Mouse (Mus musculus) kidney, embryonic 16.5 days (tissue): ENCODE measurements around the gene Adarb1. TPM values are rescaled to one million over a fixed set of nuclear protein-coding genes. Genes with fewer than 3 reads are reported as not detected.
A peak's percentile ranks its signal among the peaks of the same experiment; 100 is the strongest.

Source experiments
- ATAC-seq: fragments of 200-750 bp; cut with Nextera tagmentation; 2 replicates; pipeline ENCODE4 v1.8.0; 2017; ENCODE audit warnings: moderate TSS enrichment; ENCODE audit not compliant: low FRiP score, low TSS enrichment
- H3K27ac ChIP-seq: fragments of 300-500 bp; sonication (generic); 2 replicates; pipeline ENCODE4 v1.5.1; 2014; ENCODE audit warnings: low read length
- H3K27me3 ChIP-seq: fragments of 300-500 bp; sonication (generic); 2 replicates; pipeline ENCODE4 v1.6.1; 2014; ENCODE audit warnings: low read length, control low read depth, mixed read lengths; ENCODE audit not compliant: insufficient read depth
- H3K36me3 ChIP-seq: fragments of 300-500 bp; sonication (generic); 2 replicates; pipeline ENCODE4 v1.6.1; 2014; ENCODE audit warnings: low read length, control low read depth, mixed read lengths; ENCODE audit not compliant: insufficient read depth
- H3K4me1 ChIP-seq: fragments of 300-500 bp; sonication (generic); 2 replicates; pipeline ENCODE4 v1.6.1; 2014; ENCODE audit warnings: low read length, control low read depth, mixed read lengths; ENCODE audit not compliant: insufficient read depth
- H3K4me2 ChIP-seq: fragments of 300-500 bp; sonication (generic); replicated peaks from 2 replicates; pipeline ENCODE4 v1.6.1; 2014; ENCODE audit warnings: low read depth, low read length
- H3K4me3 ChIP-seq: fragments of 300-500 bp; sonication (generic); 2 replicates; pipeline ENCODE4 v1.5.1; 2014; ENCODE audit warnings: mild to moderate bottlenecking, low read length
- H3K9ac ChIP-seq: fragments of 300-500 bp; sonication (generic); replicated peaks from 2 replicates; pipeline ENCODE4 v1.6.1; 2014; ENCODE audit warnings: low read length
- H3K9me3 ChIP-seq: fragments of 300-500 bp; sonication (generic); 2 replicates; pipeline ENCODE4 v1.6.1; 2016; ENCODE audit warnings: low read length, control low read depth
- WGBS: fragments of 180-500 bp; shearing (Covaris S2); extraction: QIAGEN DNeasy Blood & Tissue Kit; methylation state at CpG from one replicate; pipeline ENCODE4 v1.1.7; 2014; 5-methylcytosine and 5-hydroxymethylcytosine counted together
- polyA plus RNA-seq: library from polyadenylated mRNA; unstranded; fragments of >200 nt; fragmentation: Nextera tagmentation; extraction: Ambion mirVana; gene quantifications from 2 replicates; pipeline ENCODE4 v1.2.1, GENCODE M21; 2015

Adarb1 gene
- polyA plus RNA-seq, 1 experiment from 2014 or later: 7.9 TPM

DNA sequence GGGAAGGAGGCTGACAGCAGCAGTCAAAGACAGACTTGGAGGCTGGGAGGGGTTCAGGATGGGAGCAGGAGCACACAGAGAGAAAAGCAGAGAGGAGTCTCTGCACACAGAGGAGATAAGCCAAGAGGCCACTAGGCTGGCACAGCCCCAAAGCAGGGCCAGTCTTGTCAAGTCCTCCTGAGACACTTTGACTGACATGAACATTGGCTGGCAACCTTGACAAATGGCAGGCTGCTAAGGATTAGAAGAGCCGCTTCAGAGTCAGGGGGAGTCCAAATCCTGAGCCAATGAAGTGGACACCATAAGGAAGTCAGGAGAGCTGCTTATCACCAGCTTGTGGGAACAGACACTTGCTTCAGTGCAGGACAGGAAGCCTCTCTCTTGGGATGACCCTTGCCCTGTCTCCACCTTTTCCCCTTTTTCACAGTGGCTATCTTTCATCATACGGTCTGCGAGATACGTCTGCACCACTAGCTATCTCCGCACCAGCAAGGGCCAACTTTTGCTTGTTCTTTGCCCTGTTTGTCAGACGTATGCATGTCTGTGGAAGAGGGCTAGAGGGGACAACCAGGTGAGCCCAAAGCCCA, 20.9 kb downstream of the Adarb1 start:
- Histone ChIP-seq H3K4me1 (no peaks in the 10 kb centered on the region), H3K4me2 (no peak overlapping the region), H3K27ac (no peak overlapping the region), H3K9ac (no peak overlapping the region), H3K27me3 (no peaks in the 10 kb centered on the region), H3K9me3 (no peaks in the 10 kb centered on the region), H3K36me3 (no peaks in the 10 kb centered on the region), H3K4me3 (no peak overlapping the region)
- 76% methylated on average over 6 of the region's 6 CpGs for WGBS
- no peak for ATAC-seq

GRCm38 (mm10) chr10:77396015-77396414, 22.1 kb downstream of the Adarb1 start:
- Histone ChIP-seq H3K27ac (no peak overlapping the region), H3K9me3 (no peaks in the 10 kb centered on the region), H3K4me3 (no peak overlapping the region), H3K4me2 (no peak overlapping the region), H3K9ac (no peak overlapping the region), H3K27me3 (no peaks in the 10 kb centered on the region), H3K4me1 (no peaks in the 10 kb centered on the region), H3K36me3 (no peaks in the 10 kb centered on the region)
- no peak for ATAC-seq
- 83% methylated on average over 1 of the region's 1 CpGs for WGBS

- 93% methylated on average over 6 of the region's 6 CpGs for WGBS
These were observed 27.0 kb downstream of the Adarb1 start for GRCm38 (mm10) chr10:77391072-77391471.

DNA sequence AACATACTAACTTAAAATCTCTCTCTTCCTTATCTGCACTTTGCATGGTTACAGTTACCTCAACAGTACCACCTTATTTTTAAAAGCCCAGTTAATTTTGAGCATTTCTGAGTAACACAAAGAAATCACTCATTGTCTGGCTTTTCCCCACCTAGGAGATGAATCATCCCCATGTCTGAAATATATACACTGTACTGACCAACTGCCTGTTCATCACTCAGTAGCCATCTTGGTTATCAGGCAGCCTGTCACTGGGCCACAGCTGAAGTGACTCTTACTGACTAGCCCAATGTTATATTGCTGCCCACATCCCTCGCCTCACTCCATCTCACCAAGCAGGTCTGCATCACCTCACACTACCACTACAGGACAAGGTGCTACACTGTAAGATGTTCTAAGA, 30.5 kb downstream of the Adarb1 start:
- no peak overlapping the region for H3K4me2 ChIP-seq
- H3K36me3 ChIP-seq: no peaks in the 10 kb centered on the region
- no peaks in the 10 kb centered on the region for H3K4me1 ChIP-seq
- 91% methylated on average over 1 of the region's 1 CpGs for WGBS
- ATAC-seq: no peak
- H3K27ac ChIP-seq: no peak overlapping the region
- no peaks in the 10 kb centered on the region for H3K9me3 ChIP-seq
- H3K4me3 ChIP-seq: no peak overlapping the region
- H3K9ac ChIP-seq: no peak overlapping the region
- H3K27me3 ChIP-seq: no peaks in the 10 kb centered on the region

More at GRCm38 (mm10) chr10:77391072-77391471, 27.0 kb downstream of the Adarb1 start:
- Histone ChIP-seq H3K9ac (no peak overlapping the region), H3K36me3 (no peaks in the 10 kb centered on the region), H3K4me2 (no peak overlapping the region), H3K4me1 (no peaks in the 10 kb centered on the region), H3K9me3 (no peaks in the 10 kb centered on the region), H3K4me3 (no peak overlapping the region), H3K27ac (no peak overlapping the region), H3K27me3 (no peaks in the 10 kb centered on the region)
- ATAC-seq: no peak

DNA sequence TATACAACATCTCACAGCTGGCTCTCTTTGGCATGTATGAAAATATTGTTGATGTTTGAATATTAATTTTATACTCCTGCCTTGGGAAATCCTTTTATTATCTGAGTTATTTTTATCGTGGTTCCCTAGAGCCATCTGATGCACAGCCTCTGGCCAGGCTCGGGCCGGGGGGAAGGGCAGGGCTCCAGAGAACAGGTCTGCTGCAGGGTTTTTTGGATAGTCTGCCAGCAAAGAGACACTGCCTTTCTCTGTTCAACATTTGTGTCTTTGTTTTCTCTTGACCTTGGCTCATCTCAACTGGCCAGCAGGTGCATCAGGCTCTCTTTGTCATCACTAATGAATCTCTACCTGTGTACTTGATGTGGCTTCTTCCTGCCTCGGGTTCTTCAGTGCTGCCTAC, 32.3 kb downstream of the Adarb1 start:
- no peaks in the 10 kb centered on the region for H3K27me3 ChIP-seq
- H3K27ac ChIP-seq: no peak overlapping the region
- no peak for ATAC-seq
- H3K36me3 ChIP-seq: no peaks in the 10 kb centered on the region
- H3K4me1 ChIP-seq: no peaks in the 10 kb centered on the region
- WGBS: 79% methylated on average over 4 of the region's 4 CpGs
- no peak overlapping the region for H3K4me3 ChIP-seq
- H3K9ac ChIP-seq: no peak overlapping the region
- no peaks in the 10 kb centered on the region for H3K9me3 ChIP-seq
- H3K4me2 ChIP-seq: no peak overlapping the region

- Histone ChIP-seq H3K36me3 (no peaks in the 10 kb centered on the region), H3K27ac (no peak overlapping the region), H3K4me1 (no peaks in the 10 kb centered on the region), H3K4me3 (no peak overlapping the region), H3K4me2 (no peak overlapping the region), H3K27me3 (no peaks in the 10 kb centered on the region), H3K9ac (no peak overlapping the region), H3K9me3 (no peaks in the 10 kb centered on the region)
- WGBS: 88% methylated on average over 8 of the region's 8 CpGs
- ATAC-seq: no peak
These were observed 35.0 kb downstream of the Adarb1 start for GRCm38 (mm10) chr10:77383045-77383444.

- Histone ChIP-seq H3K27me3 (no peaks in the 10 kb centered on the region), H3K27ac (peak overlapping the region; percentile 15; the same call in 1 of the 2 replicates), H3K4me1 (no peaks in the 10 kb centered on the region), H3K9me3 (no peaks in the 10 kb centered on the region), H3K9ac (no peak overlapping the region), H3K4me3 (no peak overlapping the region), H3K36me3 (no peaks in the 10 kb centered on the region), H3K4me2 (no peak overlapping the region)
- 54% methylated on average over 2 of the region's 2 CpGs for WGBS
- ATAC-seq: no peak
These were observed 36.9 kb downstream of the Adarb1 start for GRCm38 (mm10) chr10:77381191-77381590.

DNA sequence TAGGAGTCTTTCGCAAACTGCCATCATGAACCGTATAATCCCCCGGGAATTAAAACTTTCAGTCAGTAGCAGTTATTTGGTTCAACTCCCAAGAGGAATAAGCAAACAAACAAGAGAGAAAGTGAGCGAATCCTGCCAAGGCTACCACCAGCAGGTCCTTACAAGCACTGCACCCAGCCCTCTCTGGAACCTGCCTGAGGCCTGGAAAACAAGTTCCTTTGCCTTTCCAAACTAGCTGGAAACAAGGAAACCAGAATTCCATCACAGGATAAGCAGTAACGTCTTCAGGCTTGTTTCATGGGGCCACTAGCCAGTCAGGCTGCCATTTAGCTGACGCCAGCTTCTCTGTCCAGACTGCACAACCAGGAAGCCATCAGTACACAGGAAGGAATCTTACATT, 37.4 kb downstream of the Adarb1 start:
- Histone ChIP-seq H3K4me3 (no peak overlapping the region), H3K9ac (no peak overlapping the region), H3K27me3 (no peaks in the 10 kb centered on the region), H3K9me3 (no peaks in the 10 kb centered on the region), H3K36me3 (no peaks in the 10 kb centered on the region), H3K4me2 (no peak overlapping the region), H3K4me1 (no peaks in the 10 kb centered on the region), H3K27ac (0 out of 2 replicates have a peak overlapping the region, but pooled peaks have one; percentile 15)
- WGBS: 73% methylated on average over 6 of the region's 6 CpGs
- ATAC-seq: no peak

DNA sequence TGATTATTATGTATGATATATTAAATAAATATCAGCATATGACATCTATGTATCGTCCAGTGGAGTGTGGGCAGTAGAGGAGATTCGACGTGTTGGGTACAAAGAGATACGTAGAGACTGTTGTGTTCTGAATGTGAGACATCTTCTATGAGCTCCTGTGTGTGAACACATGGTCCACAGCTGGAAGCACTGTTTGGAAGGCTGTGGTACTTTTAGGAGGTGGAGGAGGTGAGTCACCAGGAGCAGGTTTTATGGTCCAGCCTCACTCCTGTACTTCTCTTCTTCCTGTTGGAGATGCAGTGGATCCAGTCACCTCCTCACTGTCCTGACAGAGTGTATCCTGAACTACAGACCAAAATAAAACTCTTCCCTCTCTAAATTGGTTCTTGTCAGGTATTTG, 38.9 kb downstream of the Adarb1 start:
- no peak overlapping the region for H3K9ac ChIP-seq
- no peak overlapping the region for H3K27ac ChIP-seq
- no peak overlapping the region for H3K4me2 ChIP-seq
- ATAC-seq: no peak
- no peaks in the 10 kb centered on the region for H3K9me3 ChIP-seq
- 98% methylated on average over 4 of the region's 4 CpGs for WGBS
- H3K27me3 ChIP-seq: no peaks in the 10 kb centered on the region
- no peak overlapping the region for H3K4me3 ChIP-seq
- H3K36me3 ChIP-seq: no peaks in the 10 kb centered on the region
- H3K4me1 ChIP-seq: no peaks in the 10 kb centered on the region

DNA sequence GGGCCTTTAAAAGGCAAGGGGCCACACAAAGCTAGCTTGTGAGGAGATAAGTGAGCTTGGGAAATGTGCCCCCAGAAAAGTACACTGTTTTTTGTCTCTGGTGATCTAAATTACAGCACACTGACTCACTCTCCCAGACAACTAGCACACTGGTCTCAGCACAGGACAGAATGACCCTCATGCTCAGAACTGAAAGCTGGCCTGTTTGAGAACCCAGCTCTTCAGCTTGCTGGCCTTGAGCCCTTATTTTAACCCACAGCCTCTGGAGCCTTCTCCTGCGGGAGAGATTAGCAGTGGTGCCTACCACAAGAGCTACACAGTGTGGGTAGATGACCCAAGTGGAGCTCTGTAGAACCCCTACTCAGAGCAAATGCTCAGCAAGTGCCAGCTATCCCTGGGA, 42.0 kb downstream of the Adarb1 start:
- H3K9me3 ChIP-seq: no peaks in the 10 kb centered on the region
- no peaks in the 10 kb centered on the region for H3K4me1 ChIP-seq
- no peak overlapping the region for H3K9ac ChIP-seq
- no peak for ATAC-seq
- H3K27ac ChIP-seq: no peak overlapping the region
- no peaks in the 10 kb centered on the region for H3K36me3 ChIP-seq
- 90% methylated on average over 1 of the region's 1 CpGs for WGBS
- H3K27me3 ChIP-seq: no peaks in the 10 kb centered on the region
- H3K4me2 ChIP-seq: no peak overlapping the region
- no peak overlapping the region for H3K4me3 ChIP-seq
